Mouse (Mus musculus): Measurements from ENCODE around the gene Wfdc21. TPM values are rescaled to one million over a fixed set of nuclear protein-coding genes. Genes with fewer than 3 reads are reported as not detected.
A peak's percentile ranks its signal among the peaks of the same experiment; 100 is the strongest.

Wfdc21 gene
- polyA plus RNA-seq, 1 experiment from 2014 or later = 0.99 TPM

DNA sequence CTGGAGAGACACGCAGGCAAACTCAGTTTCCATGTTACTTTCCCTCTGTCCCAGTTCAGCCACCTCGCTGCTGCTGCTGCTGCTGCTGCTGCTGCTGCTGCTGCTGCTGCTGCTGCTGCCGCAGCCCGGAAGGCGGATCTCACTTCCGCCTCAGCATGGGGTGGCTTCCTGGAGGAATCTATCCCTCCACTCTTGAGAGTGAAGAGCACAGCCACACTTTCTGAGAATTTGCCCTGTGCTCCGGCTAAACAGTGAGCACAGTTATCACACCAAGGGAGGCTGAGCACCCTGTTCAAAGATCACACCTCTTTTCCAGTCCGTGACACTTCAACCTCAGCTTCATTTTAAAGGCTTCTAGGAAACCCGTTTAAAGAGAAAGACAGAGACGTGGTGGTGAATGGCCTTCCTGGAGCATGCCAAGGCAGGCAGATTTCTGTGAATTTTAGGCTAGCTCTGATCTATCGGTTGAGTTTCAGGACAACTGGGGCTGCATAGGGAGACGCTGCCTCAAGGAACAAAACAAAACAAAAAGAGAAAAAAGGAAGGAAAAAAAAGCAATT is 53.2 kb downstream of the Wfdc21 start:
- H3K27ac ChIP-seq (ENCODE audit: low read depth) = no peak overlapping the region
- ATAC-seq (ENCODE audit: insufficient read depth) = no peak

DNA sequence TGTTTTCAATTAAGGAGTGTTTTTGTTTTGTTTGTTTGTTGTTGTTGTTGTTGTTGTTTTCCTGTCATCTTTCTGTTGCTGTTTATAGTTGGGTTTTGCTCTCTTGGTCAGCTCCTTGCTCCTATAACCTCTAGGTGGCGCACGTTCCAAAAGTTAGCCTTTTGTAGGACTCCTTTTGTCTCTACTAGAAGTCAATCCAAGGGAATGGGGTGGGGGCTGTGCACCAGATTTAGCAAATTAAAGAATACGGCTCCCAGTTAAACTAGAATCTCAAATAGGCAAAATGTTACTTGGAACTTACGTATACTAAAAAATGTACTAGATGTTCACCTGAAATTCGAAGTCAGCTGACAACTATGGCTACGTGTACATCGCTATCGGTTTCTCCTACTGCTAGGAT is 55.4 kb downstream of the Wfdc21 start:
- peak; percentile 71 for TF ChIP-seq CTCF (IDR thresholded peaks at IDR 0.05; ENCODE audit: low read depth)
- H3K9me3 ChIP-seq (ENCODE audit: low read depth, low read length) = no peaks in the 10 kb centered on the region
- peak; percentile 83 for DNase-seq
- no peak overlapping the region for H3K4me2 ChIP-seq
- no peaks in the 10 kb centered on the region for H3K36me3 ChIP-seq (ENCODE audit: insufficient read depth)
- 63% methylated on average over 8 of the region's 8 CpGs for WGBS
- no peak overlapping the region for H3K9ac ChIP-seq
- H3K27me3 ChIP-seq (ENCODE audit: insufficient read depth, low read length) = no peaks in the 10 kb centered on the region
- no peaks in the 10 kb centered on the region for H3K4me1 ChIP-seq (ENCODE audit: insufficient read depth)
- ATAC-seq (ENCODE audit: insufficient read depth) = peak; percentile 28; the same call in 1 of the 2 replicates
- H3K27ac ChIP-seq (ENCODE audit: low read depth) = no peak overlapping the region
- no peak overlapping the region for H3K4me3 ChIP-seq (ENCODE audit: low read depth, low read length)

More for the DNA sequence above, 53.2 kb downstream of the Wfdc21 start:
- no peak for DNase-seq
- Histone ChIP-seq H3K4me1 (ENCODE audit: insufficient read depth) (no peaks in the 10 kb centered on the region), H3K27me3 (ENCODE audit: insufficient read depth, low read length) (no peaks in the 10 kb centered on the region), H3K4me2 (no peak overlapping the region), H3K36me3 (ENCODE audit: insufficient read depth) (no peaks in the 10 kb centered on the region), H3K4me3 (ENCODE audit: low read depth, low read length) (no peak overlapping the region), H3K9ac (no peak overlapping the region), H3K9me3 (ENCODE audit: low read depth, low read length) (no peaks in the 10 kb centered on the region)
- no peak for TF ChIP-seq CTCF (IDR thresholded peaks at IDR 0.05; ENCODE audit: low read depth)
- WGBS = 66% methylated on average over 12 of the region's 12 CpGs

Other genes with a start within 250 kb of the Wfdc21 start
- 0.09 TPM in 1 of 2 replicates, not detected in the other for gene Heatr9, start 224.8 kb upstream of the Wfdc21 start, polyA plus RNA-seq (2014; fragmentation: Nextera tagmentation; extraction: Ambion mirVana)
- gene Ccl5, start 216.4 kb upstream of the Wfdc21 start, polyA plus RNA-seq (2014; fragmentation: Nextera tagmentation; extraction: Ambion mirVana) = 0.64 TPM in 1 of 2 replicates, not detected in the other
- 2.8 and 7.0 TPM in 2 replicates for gene Ccl9, start 168.3 kb upstream of the Wfdc21 start, polyA plus RNA-seq (2014; fragmentation: Nextera tagmentation; extraction: Ambion mirVana)
- 4.8 and 7.2 TPM in 2 replicates for gene Ccl6, start 153.9 kb upstream of the Wfdc21 start, polyA plus RNA-seq (2014; fragmentation: Nextera tagmentation; extraction: Ambion mirVana)
- not detected in 2 replicates for gene Rpl9-ps1, start 101.3 kb upstream of the Wfdc21 start, polyA plus RNA-seq (2014; fragmentation: Nextera tagmentation; extraction: Ambion mirVana)
- 0.33 and 0.51 TPM in 2 replicates for gene Ccl3, start 97.6 kb upstream of the Wfdc21 start, polyA plus RNA-seq (2014; fragmentation: Nextera tagmentation; extraction: Ambion mirVana)
- 0.59 and 1.3 TPM in 2 replicates for gene Ccl4, start 84.4 kb upstream of the Wfdc21 start, polyA plus RNA-seq (2014; fragmentation: Nextera tagmentation; extraction: Ambion mirVana)
- 0.76 and 2.8 TPM in 2 replicates for gene Wfdc17, start 42.9 kb upstream of the Wfdc21 start, polyA plus RNA-seq (2014; fragmentation: Nextera tagmentation; extraction: Ambion mirVana)
- gene Wfdc18, start 37.9 kb upstream of the Wfdc21 start, polyA plus RNA-seq (2014; fragmentation: Nextera tagmentation; extraction: Ambion mirVana) = 0.41 TPM in 1 of 2 replicates, not detected in the other
- gene Heatr6, start 6.8 kb downstream of the Wfdc21 start, polyA plus RNA-seq (2014; fragmentation: Nextera tagmentation; extraction: Ambion mirVana) = 25.6 and 26.5 TPM in 2 replicates
- 10.9 and 11.4 TPM in 2 replicates for gene Hnf1b, start 103.1 kb downstream of the Wfdc21 start, polyA plus RNA-seq (2014; fragmentation: Nextera tagmentation; extraction: Ambion mirVana)
- 39.4 and 39.5 TPM in 2 replicates for gene Ddx52, start 195.1 kb downstream of the Wfdc21 start, polyA plus RNA-seq (2014; fragmentation: Nextera tagmentation; extraction: Ambion mirVana)
- gene Synrg, start 217.5 kb downstream of the Wfdc21 start, polyA plus RNA-seq (2014; fragmentation: Nextera tagmentation; extraction: Ambion mirVana) = 9.3 and 9.9 TPM in 2 replicates

Measured in lung, embryonic 14.5 days (tissue).